Mouse (Mus musculus) lung, postnatal 10 days (tissue): ENCODE results near the gene Mocs2.

Source experiments
- DNase-seq: peaks from one replicate; pipeline ENCODE4 v3.0.0; 2021

The Mocs2 gene

GRCm38 (mm10) chr13:114854428-114854827, 36.4 kb downstream of the Mocs2 start:
- no peak for DNase-seq

GRCm38 (mm10) chr13:114855573-114856268, 37.7 kb downstream of the Mocs2 start:
- no peak for DNase-seq

GRCm38 (mm10) chr13:114856269-114856627, 38.2 kb downstream of the Mocs2 start:
- no peak for DNase-seq

- no peak for DNase-seq
These were observed 39.5 kb downstream of the Mocs2 start for GRCm38 (mm10) chr13:114857525-114857924.

- no peak for DNase-seq
These were observed 56.7 kb downstream of the Mocs2 start for GRCm38 (mm10) chr13:114874738-114875137.

- DNase-seq, result no peak
These were observed 58.0 kb downstream of the Mocs2 start for GRCm38 (mm10) chr13:114876005-114876520.

- no peak for DNase-seq
These were observed 60.6 kb downstream of the Mocs2 start for GRCm38 (mm10) chr13:114878667-114879066.
